Mouse (Mus musculus) liver, adult (tissue): ENCODE data around the gene Gm20830.
"Not testable (repeated sequence)": the region's sequence is repeated elsewhere in the genome, so short reads cannot be mapped to it uniquely, and the experiment has no call there.

Experiments
- GATA4 ChIP-seq: IDR thresholded peaks from 2 replicates; pipeline ENCODE4 v1.6.1; 2014; ENCODE audit warnings: mild to moderate bottlenecking, low read length; ENCODE audit not compliant: insufficient replicate concordance

Gm20830 gene

GRCm38 (mm10) chrY:6918182-6918581, at the start of gene Gm20830:
Gm20830 (minus strand) TSS chrY:6918282.
- not testable (repeated sequence) for TF ChIP-seq GATA4
